Mouse (Mus musculus): ENCODE results near the gene Cyp4f13.

DNA sequence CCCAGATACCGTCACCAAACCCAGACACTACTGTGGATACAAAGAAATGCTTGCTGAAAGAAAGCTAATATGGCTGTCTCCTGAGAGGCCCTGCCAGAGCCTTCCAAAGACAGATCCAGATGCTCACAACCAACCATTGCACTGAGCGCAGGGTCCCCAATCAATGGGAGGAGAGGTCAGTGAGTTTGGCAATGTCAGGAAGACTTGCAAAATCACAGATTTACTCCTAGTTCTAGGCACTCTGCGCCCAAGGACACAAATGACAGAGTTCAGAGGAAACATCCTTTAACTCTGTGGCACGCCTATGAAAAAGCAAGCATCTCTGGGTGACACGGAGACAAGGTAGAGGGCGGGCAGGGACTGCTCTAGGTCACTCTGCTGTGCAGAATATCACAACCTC lies 57.6 kb downstream of the Cyp4f13 start:
- TF ChIP-seq TAL1 (IDR thresholded peaks at IDR 0.05; ENCODE audit: low read length): no peak
- TF ChIP-seq GATA1 (IDR thresholded peaks at IDR 0.05; ENCODE audit: low read length): no peak

All from erythroblast, embryonic 14.5 days (primary cell).